Mouse (Mus musculus): ENCODE measurements around the gene Rin2. TPM values are rescaled to one million over a fixed set of nuclear protein-coding genes. Genes with fewer than 3 reads are reported as not detected.

Rin2 gene
- total RNA-seq, 2 experiments from 2014 or later, result 18.5 to 29.1 TPM

DNA sequence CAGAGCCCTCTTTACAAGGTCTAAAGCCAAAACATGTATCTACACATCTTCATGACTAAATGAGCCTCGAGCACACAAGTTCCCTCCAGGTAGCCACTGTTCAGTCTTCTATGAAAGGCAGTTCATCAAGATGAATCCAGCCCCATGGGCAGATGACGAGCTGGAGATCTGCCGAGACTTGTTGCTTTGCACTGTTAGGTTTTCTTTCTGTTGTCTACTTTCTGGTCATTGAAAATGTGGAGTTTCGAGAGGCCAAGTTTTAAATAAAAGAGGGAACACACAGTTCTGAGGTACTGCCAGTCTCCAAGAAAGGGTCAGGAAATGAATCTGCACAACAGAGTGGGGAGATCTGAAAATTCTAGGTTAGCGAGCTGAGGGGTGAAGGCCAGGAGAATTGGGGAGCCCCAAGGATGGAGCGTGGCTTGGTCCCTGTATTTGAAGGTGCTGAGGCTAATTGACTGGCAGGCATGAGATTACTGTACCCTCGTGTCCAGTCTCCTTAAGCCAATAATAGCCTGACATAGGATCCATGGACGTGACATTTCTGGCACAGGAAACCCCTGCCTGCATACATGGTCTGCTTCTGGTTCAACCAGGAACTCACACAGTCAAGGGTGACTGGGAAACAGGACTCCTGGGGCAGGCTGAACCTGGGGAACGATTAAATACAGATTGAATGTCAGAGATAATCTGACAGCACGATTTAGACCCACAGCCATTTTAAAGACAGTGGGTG, 174.3 kb downstream of the Rin2 start:
- no peak for DNase-seq
- intact Hi-C loops (cut with DNase I), result no loop called here

DNA sequence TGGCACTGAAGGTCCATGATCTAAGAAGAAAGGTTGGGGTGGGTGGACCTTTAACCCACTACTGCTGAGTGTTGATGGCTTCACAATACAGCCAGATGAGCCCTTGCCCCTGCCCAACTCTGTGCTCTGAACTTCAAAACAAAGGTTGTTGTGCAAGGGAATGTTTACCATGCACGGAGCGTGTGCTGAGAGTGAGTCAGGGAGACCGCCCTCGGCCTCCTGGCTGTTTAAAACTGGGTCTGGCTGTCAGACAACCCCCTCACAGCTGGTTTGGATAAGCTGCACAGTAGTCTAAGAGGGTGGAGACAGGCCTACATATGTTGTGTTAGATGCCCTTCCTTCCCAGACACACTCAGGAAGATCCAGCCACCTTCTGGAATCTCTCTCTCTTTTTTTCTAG, 175.8 kb downstream of the Rin2 start:
- DNase-seq, result peak in 1 of 2 experiments; percentile 20
- intact Hi-C loops (cut with DNase I), result no loop called here

DNA sequence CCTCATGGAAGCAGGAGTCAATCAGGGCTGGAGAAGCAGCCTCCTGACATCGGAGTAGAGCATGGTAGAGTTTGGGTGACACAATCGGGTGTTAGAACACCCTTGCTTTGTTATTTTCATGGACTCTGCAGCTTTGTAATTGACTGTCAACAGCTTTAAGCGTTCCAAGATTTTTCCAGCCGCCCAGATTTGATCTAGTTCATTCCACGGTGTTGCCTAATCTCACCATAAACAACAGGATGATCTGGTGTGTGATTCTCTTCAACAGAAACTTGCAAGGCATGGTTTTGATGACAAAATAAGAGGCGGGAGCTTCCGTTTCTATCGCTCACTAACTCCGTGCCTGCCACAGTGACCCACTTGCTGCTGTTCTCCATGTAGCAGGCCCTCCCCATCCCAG, 180.8 kb downstream of the Rin2 start:
- intact Hi-C loops (cut with DNase I), result no loop called here

DNA sequence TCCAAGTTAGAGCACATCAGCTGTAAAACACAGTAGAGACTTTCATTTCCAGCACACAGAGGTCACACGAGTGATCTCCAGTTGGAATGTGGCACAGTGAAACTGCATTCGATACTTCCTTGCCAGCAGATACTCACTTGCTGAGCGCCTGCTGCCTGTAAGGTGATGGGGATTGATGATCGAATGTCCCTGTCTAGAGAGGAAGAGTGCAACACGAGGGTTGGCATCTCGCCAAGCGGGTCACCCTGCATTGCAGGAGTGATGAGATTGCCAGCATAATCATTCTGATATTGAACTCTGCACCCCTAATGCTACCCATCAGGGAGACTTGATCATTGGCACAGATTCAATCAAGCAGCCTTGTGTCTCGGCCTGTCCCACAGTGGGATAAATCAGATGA, 182.8 kb downstream of the Rin2 start:
- DNase-seq, result peak in 1 of 2 experiments; percentile 37

More for the DNA sequence above, 180.8 kb downstream of the Rin2 start:
- no peak for DNase-seq

DNA sequence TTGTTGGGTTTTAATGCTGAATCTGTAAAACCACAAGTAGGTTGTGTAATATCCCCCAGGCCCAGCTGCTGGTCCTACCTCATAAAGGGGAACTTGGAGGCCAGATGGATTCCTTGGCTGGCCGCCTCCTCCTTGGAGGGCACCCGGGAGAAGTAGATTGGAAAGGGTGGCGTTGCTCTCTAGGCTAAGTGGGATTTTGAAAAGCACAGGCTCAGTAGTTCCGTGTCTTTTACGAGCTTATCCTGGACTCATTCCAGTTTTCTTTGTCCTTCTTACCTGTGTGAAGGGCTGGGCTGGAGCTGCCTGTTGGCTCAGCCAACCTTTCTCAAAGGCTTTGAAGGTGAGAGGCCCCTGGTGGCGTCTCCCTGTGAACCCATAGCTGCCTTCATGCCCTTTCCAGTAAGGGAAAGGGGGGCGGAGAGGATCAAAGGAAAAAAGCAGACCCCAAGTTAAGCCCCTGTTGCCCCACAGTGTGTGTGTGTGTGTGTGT, 184.5 kb downstream of the Rin2 start:
- DNase-seq, result peak; percentile 64 to 67
- intact Hi-C loops (cut with DNase I), result no loop called here

More for the DNA sequence above, 182.8 kb downstream of the Rin2 start:
- intact Hi-C loops (cut with DNase I), result no loop called here

DNA sequence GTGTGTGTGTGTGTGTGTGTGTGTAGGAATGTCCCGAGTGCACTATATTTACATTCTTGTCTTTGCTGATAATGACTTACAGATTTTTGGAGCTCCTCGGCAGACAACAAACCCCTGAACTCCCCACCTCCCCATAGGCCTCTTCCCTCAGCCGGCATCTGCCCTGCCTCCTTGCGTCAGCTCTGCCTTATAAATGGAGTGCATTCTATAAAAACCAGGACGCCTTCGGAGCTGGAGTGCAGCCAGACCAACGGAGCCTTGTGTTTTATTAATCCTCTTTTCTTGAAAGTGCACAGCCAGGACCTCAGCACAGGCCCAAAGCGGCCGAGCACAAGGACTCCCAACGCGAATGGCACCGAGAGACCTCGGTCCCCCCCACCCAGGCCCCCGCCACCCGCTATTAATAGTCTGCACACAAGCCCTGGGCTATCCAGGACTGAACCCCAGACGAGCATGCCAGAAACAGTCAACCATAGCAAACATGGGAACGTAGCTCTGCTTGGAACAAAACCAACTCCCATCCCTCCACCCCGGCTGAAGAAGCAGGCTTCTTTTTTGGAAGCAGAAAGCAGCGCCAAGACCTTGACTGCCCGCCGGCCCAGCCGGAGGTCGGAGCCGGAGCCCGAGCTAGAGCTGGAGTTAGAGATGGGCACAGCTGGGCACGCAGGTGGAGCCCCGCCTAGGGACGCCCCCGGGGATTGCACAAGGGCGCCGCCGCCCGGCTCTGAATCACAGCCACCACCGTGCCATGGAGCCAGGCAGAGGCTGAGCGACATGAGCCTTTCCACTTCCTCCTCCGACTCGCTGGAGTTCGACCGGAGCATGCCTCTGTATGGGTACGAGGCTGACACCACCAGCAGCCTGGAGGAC, 185.2 kb downstream of the Rin2 start:
- peak; percentile 89 to 92 for DNase-seq
- intact Hi-C loops (cut with DNase I), result loop anchor here (2.0 to 5.0 kb wide), 2 partner anchors 63 to 159 kb away; no protein-coding TSS in a partner anchor

DNA sequence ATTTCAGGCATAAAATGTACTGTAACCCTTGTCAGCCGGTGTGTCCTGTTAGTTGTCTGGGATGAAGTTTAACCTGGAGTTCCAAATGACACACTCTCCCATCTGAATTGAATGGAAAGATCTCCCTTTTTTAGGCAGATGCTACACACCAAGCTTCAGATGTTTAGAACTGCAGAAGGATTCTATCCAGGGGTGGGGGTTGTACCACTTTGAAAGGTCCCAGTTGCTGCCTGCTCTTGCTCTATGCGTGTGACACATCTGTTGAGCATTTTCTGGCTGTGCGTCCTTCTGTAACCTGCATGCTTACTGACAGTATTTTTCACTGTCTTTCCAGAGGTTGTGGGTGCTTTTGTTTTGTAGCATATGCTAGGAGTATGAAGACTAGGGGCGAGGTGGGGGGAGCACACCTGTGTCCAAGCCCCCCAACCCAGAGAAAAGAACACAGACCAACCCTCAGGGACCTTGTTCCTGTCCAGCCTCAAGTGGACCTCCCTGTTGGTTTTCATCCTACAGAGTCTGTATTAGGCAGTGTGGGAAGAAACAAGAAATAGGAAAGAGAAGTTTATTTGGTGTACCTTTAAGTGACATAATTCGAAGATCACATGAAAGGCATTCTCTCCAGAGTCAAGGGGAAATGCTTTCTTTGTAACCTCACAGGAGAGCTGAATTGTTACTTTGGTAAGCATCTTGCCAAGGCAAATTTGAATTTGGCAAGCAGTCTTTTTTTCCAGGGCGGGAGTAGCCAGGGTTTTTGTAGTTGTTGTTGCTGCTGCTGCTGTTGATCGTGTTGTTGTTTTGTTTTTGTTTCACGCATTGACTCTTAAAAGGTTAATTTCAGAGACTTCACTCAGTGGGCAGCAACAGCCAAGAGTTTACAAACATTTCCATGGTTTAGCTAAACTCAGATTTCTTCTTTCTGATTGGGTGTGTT, 186.4 kb downstream of the Rin2 start:
- intact Hi-C loops (cut with DNase I), result loop anchor here (2.0 to 5.0 kb wide), 3 partner anchors 21 to 161 kb away; no protein-coding TSS in a partner anchor
- peak; percentile 63 to 73 for DNase-seq

DNA sequence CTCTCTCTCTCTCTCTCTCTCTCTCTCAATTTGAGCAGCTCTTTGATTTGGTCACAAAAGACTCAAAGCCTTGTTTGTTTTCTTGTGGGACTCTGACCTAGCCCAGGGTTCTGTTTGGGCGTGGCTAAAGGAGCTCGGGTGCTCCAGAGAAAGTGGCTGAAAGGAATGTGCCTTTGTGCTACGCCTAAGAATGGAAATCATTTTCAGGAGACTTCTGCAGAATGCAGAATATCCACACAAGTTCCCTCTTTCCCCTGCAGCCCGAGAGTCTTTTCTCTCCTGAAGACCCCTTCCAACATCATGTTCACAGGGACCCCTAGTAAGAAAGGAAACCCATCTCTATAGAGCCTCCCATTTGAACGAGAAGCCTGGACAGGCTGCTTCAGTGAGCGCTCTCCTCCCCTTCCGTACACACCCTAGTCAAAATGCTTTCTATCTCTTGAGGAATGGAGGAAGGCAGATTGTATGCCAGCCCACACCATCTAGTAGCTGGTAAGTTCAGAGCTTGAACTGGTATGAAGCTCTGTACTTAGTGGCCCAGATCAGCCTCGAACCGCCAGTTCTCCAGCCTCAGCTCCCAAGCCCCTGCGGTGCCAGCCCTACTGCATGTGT, 187.3 kb downstream of the Rin2 start:
- DNase-seq, result peak; percentile 58 to 59
- intact Hi-C loops (cut with DNase I), result loop anchor here (2.0 to 5.0 kb wide), 2 partner anchors 20 to 65 kb away; no protein-coding TSS in a partner anchor

DNA sequence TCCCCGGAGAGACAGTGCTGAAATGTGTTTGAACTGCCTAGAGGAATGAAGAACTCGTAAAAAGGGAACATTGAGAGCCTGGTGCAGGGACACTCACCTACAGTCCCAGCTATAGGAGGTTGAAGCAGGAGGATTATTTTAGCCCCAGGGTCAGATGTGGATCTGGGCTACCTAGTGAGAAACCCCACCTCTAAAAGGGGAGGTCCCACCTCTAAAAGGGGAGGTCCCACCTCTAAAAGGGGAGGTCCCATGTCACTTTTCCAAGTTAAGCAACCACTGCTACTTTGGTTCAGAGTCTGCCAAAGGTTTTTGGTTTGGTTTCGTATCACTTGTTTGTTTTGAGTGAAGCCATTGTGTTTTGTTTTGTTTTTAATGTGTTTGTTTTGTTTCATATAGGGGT, 190.3 kb downstream of the Rin2 start:
- intact Hi-C loops (cut with DNase I), result no loop called here
- no peak for DNase-seq

DNA sequence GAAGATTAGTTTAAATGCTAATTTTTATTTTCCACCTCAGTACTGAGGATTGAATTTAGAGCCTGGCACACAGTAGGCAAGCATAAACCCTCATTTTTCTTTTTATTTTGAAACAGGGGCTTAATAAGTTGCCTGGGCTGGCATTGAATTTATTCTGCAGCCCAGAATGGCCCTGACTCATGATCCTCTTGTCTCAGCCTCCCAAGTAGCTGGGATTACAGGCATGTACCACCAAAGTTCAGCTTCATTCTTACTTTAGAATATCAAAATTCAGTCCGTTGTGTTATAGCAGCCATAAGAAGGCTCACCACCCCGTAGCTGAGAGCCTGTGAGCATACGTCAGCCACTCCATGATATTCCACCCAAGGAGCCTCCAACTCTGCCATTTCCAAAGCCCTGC, 191.2 kb downstream of the Rin2 start:
- intact Hi-C loops (cut with DNase I), result no loop called here
- DNase-seq, result no peak

DNA sequence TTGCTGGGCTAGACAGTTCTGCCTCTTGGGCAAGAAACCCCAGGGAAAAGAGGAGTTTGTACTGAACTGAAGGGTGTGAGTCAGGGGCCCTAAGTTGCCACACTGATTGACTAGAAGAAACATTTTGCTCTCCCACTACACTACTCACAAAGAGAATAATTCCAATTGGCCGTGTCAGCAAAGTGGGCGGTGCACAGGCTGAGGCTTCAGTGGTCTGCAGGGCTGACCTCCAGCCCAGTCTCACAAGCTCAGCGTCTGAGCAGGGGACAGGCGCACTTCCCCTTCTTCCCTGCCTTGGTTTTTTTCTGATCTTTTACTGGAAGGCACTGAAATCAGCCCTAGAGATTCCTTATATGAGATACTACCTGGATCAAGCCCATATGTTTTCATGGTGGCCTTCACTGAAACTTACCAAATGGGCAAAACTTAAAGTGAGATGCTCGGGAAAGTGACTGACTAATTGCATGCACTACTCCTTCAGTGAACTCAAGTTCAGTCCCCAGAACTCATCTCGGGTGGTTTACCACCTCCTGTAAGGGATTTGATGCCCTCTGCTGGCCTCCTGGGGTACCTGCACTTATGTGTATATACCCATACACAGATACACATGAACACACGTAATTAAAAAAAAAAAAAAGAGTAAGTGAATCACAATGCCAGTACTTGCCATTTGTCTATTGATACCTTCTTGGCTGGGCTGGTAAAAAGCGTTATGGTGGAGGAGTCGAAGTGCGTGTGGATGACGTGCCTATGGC, 191.9 kb downstream of the Rin2 start:
- intact Hi-C loops (cut with DNase I), result no loop called here
- no peak for DNase-seq

DNA sequence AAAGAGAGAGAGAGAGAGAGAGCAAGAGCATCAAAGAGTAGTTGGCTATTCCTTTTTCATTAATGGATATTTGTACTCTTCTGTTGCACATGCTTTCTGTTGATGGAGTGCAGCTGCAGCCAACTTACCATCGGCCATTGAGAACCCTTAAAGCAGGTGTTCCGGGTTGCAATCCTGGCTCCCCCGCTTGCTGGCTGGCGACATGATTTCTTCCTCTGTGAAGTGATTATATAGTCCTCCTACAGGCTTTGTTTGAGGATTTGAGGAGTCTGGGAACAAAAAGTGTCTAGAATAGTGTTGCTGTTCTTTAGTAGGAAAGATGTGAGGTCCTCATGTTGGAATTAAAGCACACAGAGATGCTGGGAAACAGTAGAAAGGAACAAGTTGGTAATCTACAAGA, 196.3 kb downstream of the Rin2 start:
- DNase-seq, result no peak
- intact Hi-C loops (cut with DNase I), result no loop called here

DNA sequence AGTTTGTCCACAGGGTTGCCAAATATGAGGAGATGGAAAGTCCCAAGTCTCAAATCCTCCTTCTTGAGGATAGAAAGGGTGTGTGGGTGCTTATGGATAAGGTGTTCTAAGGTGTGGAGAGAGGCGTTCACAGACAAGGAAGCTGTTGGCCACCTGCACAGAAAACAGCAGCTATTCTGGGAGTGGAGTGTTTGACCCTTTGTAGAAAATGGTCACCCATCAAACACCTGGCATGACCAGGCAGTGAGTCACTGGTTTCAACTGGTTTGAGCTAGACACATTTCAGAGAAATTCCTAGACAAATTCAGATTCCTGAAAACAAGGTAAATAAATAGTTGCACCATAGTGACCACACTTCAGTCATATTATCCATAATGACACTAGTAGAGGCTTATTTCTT, 197.1 kb downstream of the Rin2 start:
- intact Hi-C loops (cut with DNase I), result no loop called here
- no peak for DNase-seq

DNA sequence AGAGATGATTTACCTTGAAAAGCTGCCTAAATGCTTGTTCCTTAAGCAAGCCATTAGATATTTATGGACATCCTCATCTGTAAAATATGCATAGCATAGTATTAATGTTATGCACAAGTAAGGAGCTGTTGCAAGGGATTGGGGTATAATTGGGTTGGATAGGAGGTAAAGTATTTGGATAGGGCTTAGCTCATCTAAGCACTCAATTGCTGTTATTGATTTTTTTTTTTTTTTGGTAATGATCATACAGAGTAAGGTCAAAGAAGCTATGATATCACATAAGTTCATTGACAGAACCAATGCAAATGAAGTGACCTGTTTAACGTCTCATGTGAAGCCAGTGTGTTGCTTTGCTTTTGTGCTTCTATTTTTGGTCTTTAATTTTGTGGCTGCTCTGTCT, 198.9 kb downstream of the Rin2 start:
- DNase-seq, result no peak
- intact Hi-C loops (cut with DNase I), result no loop called here

DNA sequence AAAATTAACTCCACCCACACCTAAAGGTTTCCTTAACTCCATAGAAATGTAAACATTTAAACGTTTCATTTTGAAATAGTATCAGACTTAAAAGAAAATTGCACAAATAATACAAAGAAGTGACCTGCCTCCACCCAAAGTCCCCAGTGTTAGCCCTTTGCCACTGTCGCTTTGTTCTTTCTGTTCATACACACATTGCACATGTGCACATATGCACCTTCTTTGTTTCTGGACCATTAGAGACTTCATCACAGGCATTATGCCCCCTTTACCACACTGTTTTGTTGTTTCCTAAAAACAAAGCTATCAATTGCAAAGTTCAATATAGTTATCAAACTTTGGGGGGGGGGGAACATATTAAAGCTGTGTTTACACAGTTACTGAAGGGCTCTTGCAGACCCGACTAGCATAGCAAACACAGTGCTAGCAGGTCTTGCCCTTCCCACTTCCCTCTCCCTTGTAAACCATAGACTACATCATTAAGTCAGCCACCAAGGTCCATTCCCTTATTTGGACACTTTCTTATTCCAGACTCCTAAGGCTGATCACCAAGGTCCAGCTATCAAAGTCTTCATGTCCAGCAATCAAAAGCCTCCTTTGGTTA, 200.0 kb downstream of the Rin2 start:
- intact Hi-C loops (cut with DNase I), result no loop called here
- no peak for DNase-seq

DNA sequence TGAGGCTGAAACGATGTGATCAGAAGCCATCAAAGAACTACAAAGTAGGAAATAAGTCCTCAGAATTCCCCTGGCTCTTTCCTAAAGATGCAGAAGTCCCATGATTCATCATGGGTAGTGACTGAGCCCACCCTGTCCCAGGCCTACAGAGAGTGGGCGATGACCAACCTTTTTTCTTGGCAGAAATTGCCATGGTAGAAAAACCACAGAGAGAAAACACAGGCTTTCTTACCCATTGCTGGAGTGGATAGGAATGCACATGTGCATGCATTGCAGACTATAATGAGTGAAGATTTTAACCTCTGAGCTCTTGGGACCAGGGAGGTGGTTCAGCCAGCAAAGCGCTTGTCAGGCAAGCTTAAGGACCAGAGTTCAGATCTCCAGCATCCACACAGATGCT, 202.2 kb downstream of the Rin2 start:
- intact Hi-C loops (cut with DNase I), result no loop called here
- no peak for DNase-seq

DNA sequence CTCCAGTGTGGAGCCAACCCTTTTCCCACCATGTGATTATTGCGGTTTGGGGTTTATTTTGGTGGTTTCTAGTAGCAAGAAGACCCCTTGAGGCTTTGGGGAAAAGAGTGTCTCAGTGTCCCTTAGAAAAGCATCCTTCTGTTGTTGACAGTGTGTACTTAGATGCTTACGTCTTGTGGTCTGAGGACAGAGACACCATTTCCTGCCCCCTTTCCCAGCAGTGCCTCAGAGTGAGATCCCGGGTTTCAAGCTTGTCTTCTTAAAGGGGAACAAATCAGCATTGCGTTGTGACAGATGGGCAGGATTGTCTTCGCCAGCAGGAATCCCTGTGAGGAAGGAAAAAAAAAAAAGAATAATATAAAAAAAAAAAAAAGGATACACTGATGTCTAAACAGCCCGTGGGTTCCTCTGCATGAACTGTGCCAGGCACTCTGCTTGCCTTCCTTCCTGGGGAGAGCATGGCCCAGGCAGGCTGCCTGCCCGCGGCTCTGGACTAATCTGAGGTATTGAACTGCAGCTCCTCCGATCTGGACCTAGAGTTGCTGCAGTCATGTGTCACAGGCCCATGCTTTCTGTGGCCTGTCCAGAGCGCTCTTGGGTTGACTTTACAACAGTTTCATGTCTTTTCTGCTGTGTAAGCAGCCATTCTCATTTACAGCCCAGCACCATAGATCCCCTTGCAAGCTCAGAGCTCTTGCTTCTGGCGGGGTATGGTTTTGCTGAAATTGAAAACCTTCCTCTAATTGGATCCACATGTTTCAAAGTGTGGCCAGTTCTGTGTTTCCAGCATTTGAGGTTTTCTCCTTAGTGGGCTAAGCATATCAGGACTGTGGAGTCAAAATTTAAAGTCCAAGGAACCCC, 206.1 kb downstream of the Rin2 start:
- no peak for DNase-seq
- intact Hi-C loops (cut with DNase I), result no loop called here

DNA sequence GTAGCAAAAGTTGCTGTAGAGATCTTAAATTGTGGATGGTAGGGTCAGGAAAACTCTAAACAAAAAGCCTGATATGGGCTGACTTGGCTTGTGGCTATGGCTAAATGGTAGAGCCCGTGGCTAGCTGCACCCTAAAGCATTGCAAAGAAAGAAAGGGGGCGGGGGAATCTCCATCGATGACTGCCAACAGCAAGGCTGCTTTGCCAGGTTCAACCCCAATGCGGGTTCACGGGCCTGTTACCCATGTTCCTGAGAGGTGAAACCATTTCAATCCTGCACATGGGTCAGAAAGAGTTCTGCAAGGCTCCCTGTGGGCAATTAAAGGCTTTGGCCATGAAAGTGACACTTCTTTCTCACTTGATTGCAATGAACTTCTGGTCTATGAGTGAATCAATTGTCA, 206.9 kb downstream of the Rin2 start:
- no peak for DNase-seq
- intact Hi-C loops (cut with DNase I), result loop anchor here (1.0 to 2.0 kb wide), 3 partner anchors 19 to 183 kb away; no protein-coding TSS in a partner anchor

Measured in heart, postnatal 10 days (tissue).